Mouse (Mus musculus): ENCODE measurements around the gene Gm1673.
"Not testable (repeated sequence)": the region's sequence is repeated elsewhere in the genome, so short reads cannot be mapped to it uniquely, and the experiment has no call there.

The Gm1673 gene

GRCm38 (mm10) chr5:33983309-33984121, at the start of gene Gm1673:
Gene Gm1673 (plus strand): TSS chr5:33983433.
- peak; percentile 88 for DNase-seq (ENCODE audit: low spot score)

DNA sequence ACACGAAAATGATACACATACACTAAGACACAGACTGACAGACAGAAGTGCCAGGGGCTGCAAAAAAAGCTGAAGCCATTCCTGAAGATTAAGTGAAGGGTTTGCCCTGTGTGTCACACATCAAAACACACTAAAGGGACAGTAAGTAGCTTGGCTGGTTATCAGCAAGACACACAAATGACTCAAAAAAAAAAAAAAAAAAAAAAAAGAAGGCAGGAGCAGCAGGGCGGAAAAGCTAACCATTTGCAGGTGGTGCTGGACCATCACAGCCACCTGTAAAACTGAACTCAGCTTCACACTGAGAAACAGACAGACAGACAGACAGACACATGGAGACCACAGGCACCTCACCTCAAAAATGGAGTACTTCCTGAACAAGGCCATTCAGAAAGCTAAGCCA, 49.2 kb upstream of the Gm1673 start:
- DNase-seq (ENCODE audit: low spot score) = no peak

GRCm38 (mm10) chr5:33934877-33935276, 48.4 kb upstream of the Gm1673 start:
- no peak for DNase-seq (ENCODE audit: low spot score)

GRCm38 (mm10) chr5:33935700-33936111, 47.5 kb upstream of the Gm1673 start:
- no peak for DNase-seq (ENCODE audit: low spot score)

DNA sequence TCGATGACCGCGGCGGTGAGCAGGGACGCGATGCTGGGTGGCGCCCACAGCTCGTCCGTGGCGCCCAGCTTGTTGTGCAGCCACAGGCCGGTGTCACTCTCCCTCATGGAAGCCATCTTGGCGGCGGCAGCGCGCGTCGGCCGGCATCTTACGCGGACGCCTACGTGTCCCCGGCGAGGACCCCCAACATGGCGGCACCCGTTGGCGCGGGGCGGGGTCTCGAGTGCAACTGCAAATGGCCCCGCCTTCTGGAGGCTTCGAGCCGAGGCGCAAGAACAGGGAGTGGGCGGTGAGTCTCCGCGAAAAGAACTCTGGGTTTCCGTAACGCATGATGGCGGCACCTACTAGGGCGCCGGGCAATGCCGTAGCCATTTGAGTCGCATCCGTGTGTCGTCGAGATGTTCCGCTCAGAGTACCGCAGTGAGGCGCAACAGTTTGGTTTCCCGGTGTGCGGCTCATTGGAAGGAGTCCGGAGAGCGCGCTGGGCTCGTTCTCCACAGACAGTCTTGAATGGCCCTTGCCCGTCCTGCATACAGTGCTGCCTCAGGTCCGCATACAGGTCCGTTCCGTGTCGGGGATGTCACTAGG, 47.0 kb upstream of the Gm1673 start, which contains the start of gene Nelfa:
TSS of gene Nelfa (minus strand) at position 294 of the 588 bp plus-strand sequence.
- peak; percentile 99 for DNase-seq (ENCODE audit: low spot score)

DNA sequence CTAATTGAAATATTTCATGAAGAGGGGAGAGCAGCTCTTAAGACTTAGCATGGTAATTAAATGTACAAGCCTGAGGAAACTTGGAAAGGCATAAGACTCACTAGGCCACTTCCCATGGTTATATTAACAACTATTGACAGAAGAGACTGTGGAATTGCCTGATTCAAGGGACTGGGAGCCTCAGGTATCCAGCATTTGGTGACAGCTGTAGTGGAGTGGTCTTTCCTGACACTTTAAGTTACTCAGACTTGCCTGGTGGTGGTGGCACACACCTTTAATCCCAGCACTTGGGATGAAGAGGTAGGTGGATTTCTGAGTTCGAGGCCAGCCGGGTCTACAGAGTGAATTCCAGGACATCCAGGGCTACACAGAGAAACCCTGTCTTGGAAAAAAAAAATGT, 46.0 kb upstream of the Gm1673 start:
- DNase-seq (ENCODE audit: low spot score) = no peak

DNA sequence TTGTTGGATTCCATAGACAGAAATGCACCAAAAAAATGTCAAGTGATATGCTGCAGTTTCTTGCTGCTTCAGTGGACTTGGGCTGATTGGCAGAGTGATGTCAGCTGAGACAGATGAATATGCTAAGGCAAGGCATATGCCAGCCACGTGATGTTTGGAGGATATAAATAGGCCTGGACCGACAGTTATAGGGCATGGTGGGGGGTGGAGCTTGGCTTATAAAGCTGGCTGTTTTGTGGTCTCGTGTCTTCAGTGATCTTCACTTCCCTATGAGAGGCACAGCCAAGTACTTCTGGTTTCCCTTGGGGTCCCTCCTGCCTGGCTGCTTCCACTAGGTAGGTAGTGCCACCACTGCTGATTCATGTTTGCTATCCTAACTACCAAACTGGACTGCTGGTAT, 44.8 kb upstream of the Gm1673 start:
- peak; percentile 35 for DNase-seq (ENCODE audit: low spot score)

- DNase-seq (ENCODE audit: low spot score) = not testable (repeated sequence)
Measured at GRCm38 (mm10) chr5:33947035-33947434, 36.2 kb upstream of the Gm1673 start.

GRCm38 (mm10) chr5:33948314-33948713, 34.9 kb upstream of the Gm1673 start:
- no peak for DNase-seq (ENCODE audit: low spot score)

DNA sequence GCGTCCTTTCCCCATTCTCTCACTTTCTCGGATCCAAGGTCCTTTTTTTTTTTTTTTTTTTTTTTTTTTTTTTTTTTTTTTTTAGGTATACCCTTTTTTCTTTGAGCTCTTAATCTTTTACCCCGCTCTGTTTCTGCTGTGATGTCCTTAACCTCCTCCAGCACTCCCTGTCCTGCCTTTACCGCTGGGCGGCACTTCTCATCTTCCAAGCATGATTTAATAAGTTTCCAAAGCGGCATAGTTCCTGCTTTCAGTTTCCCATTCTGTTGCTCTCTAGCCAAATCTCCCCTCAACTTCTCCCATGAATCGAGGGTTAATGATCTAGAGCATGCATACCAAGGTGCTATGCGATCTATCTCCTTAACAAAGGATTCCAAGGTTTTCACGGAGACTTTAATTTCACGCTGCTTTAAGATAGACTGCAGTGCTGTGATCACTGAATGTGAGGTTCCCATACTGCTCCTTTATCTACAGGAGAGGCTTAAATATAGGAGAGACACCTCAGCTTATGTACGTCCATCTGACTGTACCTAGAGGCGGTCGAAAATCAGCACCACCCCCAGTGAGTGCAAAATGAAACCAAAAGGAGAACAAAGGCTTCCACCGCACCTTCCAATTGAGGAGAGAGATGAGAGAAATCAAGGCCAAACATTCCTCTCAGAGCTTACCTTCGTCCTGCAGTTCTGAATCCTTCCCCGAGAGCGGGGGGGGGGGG, 29.6 kb upstream of the Gm1673 start:
- DNase-seq (ENCODE audit: low spot score) = no peak

- peak; percentile 82 for DNase-seq (ENCODE audit: low spot score)
Measured at GRCm38 (mm10) chr5:33954354-33954753, 28.9 kb upstream of the Gm1673 start.

- no peak for DNase-seq (ENCODE audit: low spot score)
Measured at GRCm38 (mm10) chr5:33955868-33956267, 27.4 kb upstream of the Gm1673 start.

- DNase-seq (ENCODE audit: low spot score) = no peak
Measured at GRCm38 (mm10) chr5:33959382-33959781, 23.9 kb upstream of the Gm1673 start.

DNA sequence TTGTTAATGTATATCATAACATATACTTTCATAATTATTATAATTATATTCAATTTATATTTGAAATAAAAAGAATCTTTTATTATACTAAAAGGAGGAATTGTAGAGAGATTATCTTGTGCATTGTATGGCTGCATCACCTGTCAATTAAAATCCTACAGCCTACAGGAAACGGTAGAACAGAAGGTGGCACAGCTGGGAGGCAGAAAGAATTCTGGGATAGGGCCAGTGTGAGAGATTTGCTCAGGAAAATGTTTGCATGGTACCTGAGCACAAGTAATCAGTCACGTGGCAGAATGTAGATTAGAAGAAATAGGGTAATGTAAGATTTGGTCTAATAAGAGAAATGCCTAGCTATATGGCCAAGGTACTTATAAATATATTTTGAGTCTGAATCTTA, 8.5 kb upstream of the Gm1673 start:
- DNase-seq (ENCODE audit: low spot score) = no peak

- DNase-seq (ENCODE audit: low spot score) = no peak
Measured at GRCm38 (mm10) chr5:33976267-33976666, 7.0 kb upstream of the Gm1673 start.

- DNase-seq (ENCODE audit: low spot score) = no peak
Measured at GRCm38 (mm10) chr5:33982731-33983259, 438 bp upstream of the Gm1673 start.

GRCm38 (mm10) chr5:33994671-33995625, 11.7 kb downstream of the Gm1673 start:
- peak; percentile 71 for DNase-seq (ENCODE audit: low spot score)

DNA sequence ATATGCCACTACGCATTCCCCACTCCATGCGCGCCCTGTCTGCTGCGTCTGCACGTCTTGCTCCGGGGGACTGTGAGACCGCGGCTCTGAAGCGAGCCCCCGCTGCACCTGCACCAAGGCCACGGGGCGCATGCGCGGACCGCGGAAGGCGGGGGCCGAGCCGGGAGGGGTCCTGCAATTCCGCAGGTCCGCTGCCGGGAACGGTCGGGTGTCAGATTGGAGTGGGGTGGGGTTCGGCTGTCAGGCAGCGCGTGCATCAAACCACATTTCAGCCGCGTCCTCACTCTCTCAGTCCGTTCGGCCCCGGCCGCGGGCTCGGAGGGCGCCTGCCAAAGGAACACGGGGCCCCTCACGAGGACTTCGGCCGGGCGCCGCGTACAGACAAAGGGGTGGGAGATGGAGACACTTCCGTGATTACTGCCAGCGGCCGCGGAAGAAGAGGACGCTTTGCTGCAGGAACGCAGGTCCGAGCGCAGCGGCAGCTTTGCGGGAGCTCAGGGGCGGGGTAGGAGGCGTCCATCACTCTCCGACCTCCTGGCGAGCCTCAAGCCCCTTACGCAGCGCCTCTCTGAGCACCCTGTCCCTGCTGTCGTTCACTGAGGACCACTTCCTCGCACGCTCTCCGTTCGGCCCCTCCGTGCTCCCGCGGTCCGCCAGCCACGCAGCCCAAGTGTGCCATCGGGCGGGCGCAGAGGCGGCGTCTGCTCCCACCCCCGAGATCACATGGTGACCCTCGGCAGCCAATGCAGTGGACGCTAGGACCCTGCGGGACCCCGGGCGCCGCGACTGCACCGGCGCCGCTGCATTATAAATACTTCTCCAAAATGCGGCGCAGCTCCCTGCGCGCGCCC, 12.8 kb downstream of the Gm1673 start, which contains the start of gene Nat8l:
TSS of gene Nat8l (plus strand) at position 142 of the 851 bp plus-strand sequence.
- DNase-seq (ENCODE audit: low spot score) = peak; percentile 88

- no peak for DNase-seq (ENCODE audit: low spot score)
Measured at GRCm38 (mm10) chr5:33996694-33997045, 13.4 kb downstream of the Gm1673 start.

- peak; percentile 69 for DNase-seq (ENCODE audit: low spot score)
Measured at GRCm38 (mm10) chr5:33997051-33997741, 14.0 kb downstream of the Gm1673 start.

Measured in layer of hippocampus, adult 11-12 months (tissue).